Mouse (Mus musculus) bone marrow, adult 2 months (tissue): ENCODE results near the gene Ufd1.

ENCODE experiments used
- CTCF ChIP-seq: fragments of 200-500 bp; IDR thresholded peaks from 2 replicates; pipeline ENCODE4 v1.5.1; 2011; ENCODE audit warnings: low read length, control low read depth; ENCODE audit not compliant: control insufficient read depth, insufficient read depth
- POLR2A ChIP-seq: fragments of 200-500 bp; IDR thresholded peaks from 2 replicates; pipeline ENCODE4 v1.6.1; 2011; ENCODE audit warnings: low read depth, mild to moderate bottlenecking, control low read depth, low read length, borderline replicate concordance; ENCODE audit not compliant: control insufficient read depth

GRCm38 (mm10) chr16:18788627-18789406 lies 22.8 kb upstream of the Ufd1 start:
- no peak for TF ChIP-seq CTCF
- no peak for TF ChIP-seq POLR2A
